Mouse (Mus musculus): ENCODE results near the gene Sestd1.
A peak's percentile ranks its signal among the peaks of the same experiment; 100 is the strongest.

Sestd1 gene

GRCm38 (mm10) chr2:77270781-77271180 is 9.6 kb downstream of the Sestd1 start:
- no peak for DNase-seq (ENCODE audit: low read depth, low spot score)

- DNase-seq (ENCODE audit: low read depth, low spot score) = no peak
Measured at GRCm38 (mm10) chr2:77270136-77270535, 10.3 kb downstream of the Sestd1 start.

- DNase-seq (ENCODE audit: low read depth, low spot score) = no peak
Measured at GRCm38 (mm10) chr2:77268612-77269239, 11.7 kb downstream of the Sestd1 start.

- no peak for DNase-seq (ENCODE audit: low read depth, low spot score)
Measured at GRCm38 (mm10) chr2:77266931-77267330, 13.5 kb downstream of the Sestd1 start.

- DNase-seq (ENCODE audit: low read depth, low spot score) = no peak
Measured at GRCm38 (mm10) chr2:77266011-77266410, 14.4 kb downstream of the Sestd1 start.

GRCm38 (mm10) chr2:77265301-77265700 is 15.1 kb downstream of the Sestd1 start:
- no peak for DNase-seq (ENCODE audit: low read depth, low spot score)

GRCm38 (mm10) chr2:77264550-77264949 is 15.8 kb downstream of the Sestd1 start:
- no peak for DNase-seq (ENCODE audit: low read depth, low spot score)

GRCm38 (mm10) chr2:77263477-77264435 is 16.6 kb downstream of the Sestd1 start:
- DNase-seq (ENCODE audit: low read depth, low spot score) = no peak

- no peak for DNase-seq (ENCODE audit: low read depth, low spot score)
Measured at GRCm38 (mm10) chr2:77260134-77260533, 20.3 kb downstream of the Sestd1 start.

GRCm38 (mm10) chr2:77253227-77253626 is 27.2 kb downstream of the Sestd1 start:
- no peak for DNase-seq (ENCODE audit: low read depth, low spot score)

GRCm38 (mm10) chr2:77251736-77252135 is 28.7 kb downstream of the Sestd1 start:
- no peak for DNase-seq (ENCODE audit: low read depth, low spot score)

- peak; percentile 80 for DNase-seq (ENCODE audit: low read depth, low spot score)
Measured at GRCm38 (mm10) chr2:77249771-77250681, 30.4 kb downstream of the Sestd1 start.

- no peak for DNase-seq (ENCODE audit: low read depth, low spot score)
Measured at GRCm38 (mm10) chr2:77248416-77248815, 32.0 kb downstream of the Sestd1 start.

- DNase-seq (ENCODE audit: low read depth, low spot score) = no peak
Measured at GRCm38 (mm10) chr2:77247200-77247830, 33.1 kb downstream of the Sestd1 start.

GRCm38 (mm10) chr2:77245806-77246205 is 34.6 kb downstream of the Sestd1 start:
- no peak for DNase-seq (ENCODE audit: low read depth, low spot score)

- no peak for DNase-seq (ENCODE audit: low read depth, low spot score)
Measured at GRCm38 (mm10) chr2:77242248-77242647, 38.1 kb downstream of the Sestd1 start.

- DNase-seq (ENCODE audit: low read depth, low spot score) = no peak
Measured at GRCm38 (mm10) chr2:77238607-77239006, 41.8 kb downstream of the Sestd1 start.

- no peak for DNase-seq (ENCODE audit: low read depth, low spot score)
Measured at GRCm38 (mm10) chr2:77238046-77238445, 42.3 kb downstream of the Sestd1 start.

- no peak for DNase-seq (ENCODE audit: low read depth, low spot score)
Measured at GRCm38 (mm10) chr2:77236860-77237259, 43.5 kb downstream of the Sestd1 start.

- DNase-seq (ENCODE audit: low read depth, low spot score) = no peak
Measured at GRCm38 (mm10) chr2:77235896-77236295, 44.5 kb downstream of the Sestd1 start.

- no peak for DNase-seq (ENCODE audit: low read depth, low spot score)
Measured at GRCm38 (mm10) chr2:77232604-77233003, 47.8 kb downstream of the Sestd1 start.

Measured in mesoderm, embryonic 11.5 days (tissue).